Mouse (Mus musculus) common myeloid progenitor, adult 5-6 weeks (primary cell): ENCODE data around the gene Brsk1. TPM values are rescaled to one million over a fixed set of nuclear protein-coding genes. Genes with fewer than 3 reads are reported as not detected.

Source experiments
- ATAC-seq: replicated peaks from 2 replicates; pipeline ENCODE4 v1.8.0; 2016; ENCODE audit warnings: low read depth, mild to moderate bottlenecking, moderate TSS enrichment, inconsistent platforms; ENCODE audit not compliant: poor library complexity, severe bottlenecking
- total RNA-seq: library from RNA; stranded (forward); fragments of 200-1000, 187-1606 nt; gene quantifications from 2 replicates; pipeline ENCODE4 v1.2.3, GENCODE M21; 2017

Brsk1 gene
- total RNA-seq, 1 experiment from 2014 or later, result not detected

DNA sequence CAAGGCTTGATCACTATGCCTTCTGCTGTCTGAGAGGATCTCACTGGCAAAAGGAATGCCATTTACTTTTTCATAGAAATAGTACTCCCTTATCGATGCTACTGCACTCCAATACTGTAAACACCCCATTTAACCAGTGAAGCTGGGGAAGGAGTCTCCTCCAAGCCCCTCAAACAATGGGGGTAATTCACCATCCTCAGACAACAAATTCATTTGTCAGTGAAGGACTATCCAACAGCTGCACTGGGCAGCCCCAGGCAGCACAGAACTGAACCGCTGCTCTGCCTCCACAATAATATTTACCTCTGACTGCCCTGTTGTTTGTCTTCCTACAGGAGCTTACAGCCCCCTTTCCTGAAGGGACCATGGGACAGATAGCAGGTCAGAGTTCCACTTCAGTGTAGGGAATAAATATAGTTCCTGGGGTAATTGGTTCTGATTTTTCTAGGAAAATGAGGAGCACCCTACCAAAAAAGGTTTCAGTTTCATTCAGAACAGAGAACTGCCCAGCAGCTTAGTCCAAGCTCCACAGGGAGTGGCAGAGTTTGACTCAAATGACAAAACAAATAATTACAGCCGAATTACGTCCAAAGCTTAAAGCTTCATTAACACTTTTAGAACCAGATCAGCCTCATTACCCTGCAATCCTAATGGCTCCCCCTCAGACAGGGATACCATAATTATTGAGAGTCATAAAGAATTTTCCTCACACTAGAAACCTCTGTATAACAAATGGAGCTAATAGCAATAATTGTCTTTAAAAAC is 74.7 kb downstream of the Brsk1 start:
- ATAC-seq, result no peak

Other genes starting within 250 kb of the Brsk1 start
- 14.0 and 15.1 TPM in 2 replicates for gene Rdh13, start 245.0 kb upstream of the Brsk1 start, total RNA-seq
- gene Eps8l1, start 229.9 kb upstream of the Brsk1 start, total RNA-seq, result 4.2 and 5.6 TPM in 2 replicates
- 90.2 and 117 TPM in 2 replicates for gene Ppp1r12c, start 188.9 kb upstream of the Brsk1 start, total RNA-seq
- gene Tnnt1, start 174.2 kb upstream of the Brsk1 start, total RNA-seq, result 6.1 and 6.6 TPM in 2 replicates
- 0.87 and 1.9 TPM in 2 replicates for gene Tnni3, start 166.4 kb upstream of the Brsk1 start, total RNA-seq
- 1.6 TPM in 1 of 2 replicates, not detected in the other for gene Dnaaf3, start 158.2 kb upstream of the Brsk1 start, total RNA-seq
- gene Syt5, start 143.1 kb upstream of the Brsk1 start, total RNA-seq, result not detected in 2 replicates
- gene Ptprh, start 86.6 kb upstream of the Brsk1 start, total RNA-seq, result not detected in 2 replicates
- gene Tmem86b, start 59.2 kb upstream of the Brsk1 start, total RNA-seq, result 8.6 and 18.7 TPM in 2 replicates
- gene Ppp6r1, start 31.6 kb upstream of the Brsk1 start, total RNA-seq, result 142 and 149 TPM in 2 replicates
- 28.6 and 43.6 TPM in 2 replicates for gene Hspbp1, start 5.5 kb upstream of the Brsk1 start, total RNA-seq
- 6.6 and 8.3 TPM in 2 replicates for gene Tmem150b, start 34.6 kb downstream of the Brsk1 start, total RNA-seq
- gene Kmt5c, start 49.5 kb downstream of the Brsk1 start, total RNA-seq, result 33.0 and 37.9 TPM in 2 replicates
- 63.5 and 74.7 TPM in 2 replicates for gene Cox6b2, start 62.5 kb downstream of the Brsk1 start, total RNA-seq
- not detected in 2 replicates for gene Fam71e2, start 80.7 kb downstream of the Brsk1 start, total RNA-seq
- 0.59 TPM in 1 of 2 replicates, not detected in the other for gene Il11, start 92.3 kb downstream of the Brsk1 start, total RNA-seq
- not detected in 2 replicates for gene Tmem190, start 92.3 kb downstream of the Brsk1 start, total RNA-seq
- 7.0 and 8.4 TPM in 2 replicates for gene Tmem238, start 99.1 kb downstream of the Brsk1 start, total RNA-seq
- gene Rpl28, start 102.3 kb downstream of the Brsk1 start, total RNA-seq, result 690 and 777 TPM in 2 replicates
- gene Ube2s, start 122.0 kb downstream of the Brsk1 start, total RNA-seq, result 190 and 203 TPM in 2 replicates
- gene Shisa7, start 154.1 kb downstream of the Brsk1 start, total RNA-seq, result 0.05 TPM in 2 replicates
- gene Isoc2b, start 179.7 kb downstream of the Brsk1 start, total RNA-seq, result 8.0 and 70.9 TPM in 2 replicates
- 3.8 and 6.5 TPM in 2 replicates for gene Isoc2a, start 186.5 kb downstream of the Brsk1 start, total RNA-seq
- gene Gm36210, start 215.9 kb downstream of the Brsk1 start, total RNA-seq, result not detected in 2 replicates
- 2.4 and 3.2 TPM in 2 replicates for gene Zfp628, start 224.6 kb downstream of the Brsk1 start, total RNA-seq
- 0.32 TPM in 1 of 2 replicates, not detected in the other for gene Nat14, start 231.4 kb downstream of the Brsk1 start, total RNA-seq
- not detected in 2 replicates for gene Ssc5d, start 235.2 kb downstream of the Brsk1 start, total RNA-seq